Mouse (Mus musculus) bone marrow, adult 2 months (tissue): ENCODE results near the gene Kdm4a. TPM values are rescaled to one million over a fixed set of nuclear protein-coding genes. Genes with fewer than 3 reads are reported as not detected.

Experiments used
- H3K27ac ChIP-seq: fragments of 200-500 bp; 2 replicates; pipeline ENCODE4 v1.5.1; 2012; ENCODE audit warnings: low read depth, mild to moderate bottlenecking, control low read depth, inconsistent platforms, low read length; ENCODE audit not compliant: control insufficient read depth, poor library complexity, insufficient read depth
- H3K4me1 ChIP-seq: fragments of 200-500 bp; 2 replicates; pipeline ENCODE4 v1.6.1; 2011; ENCODE audit warnings: low read length; ENCODE audit not compliant: control insufficient read depth, insufficient read depth
- H3K4me3 ChIP-seq: fragments of 200-500 bp; replicated peaks from 2 replicates; pipeline ENCODE3; 2011; ENCODE audit warnings: mild to moderate bottlenecking, low read depth, low read length, control low read depth; ENCODE audit not compliant: control insufficient read depth
- CTCF ChIP-seq: fragments of 200-500 bp; IDR thresholded peaks from 2 replicates; pipeline ENCODE4 v1.5.1; 2011; ENCODE audit warnings: low read length, control low read depth; ENCODE audit not compliant: control insufficient read depth, insufficient read depth
- POLR2A ChIP-seq: fragments of 200-500 bp; IDR thresholded peaks from 2 replicates; pipeline ENCODE4 v1.6.1; 2011; ENCODE audit warnings: low read depth, mild to moderate bottlenecking, control low read depth, low read length, borderline replicate concordance; ENCODE audit not compliant: control insufficient read depth
- WGBS: fragments of 180-500 bp; shearing (Covaris S2); methylation state at CpG from one replicate; pipeline ENCODE4 v1.1.7; 2018; 5-methylcytosine and 5-hydroxymethylcytosine counted together
- polyA plus RNA-seq: library from polyadenylated mRNA; stranded (reverse); fragments of >200 nt; gene quantifications from 2 replicates; pipeline ENCODE4 v1.2.4, GENCODE M21; 2011; ENCODE audit warnings: low replicate concordance; ENCODE audit not compliant: missing spikeins, insufficient read depth, insufficient read length

Kdm4a gene
- polyA plus RNA-seq, 1 experiment: 36.5 TPM

- Histone ChIP-seq H3K4me3 (no peak overlapping the region), H3K4me1 (no peaks in the 10 kb centered on the region; the same call in 1 of the 2 replicates), H3K27ac (no peak overlapping the region)
- WGBS: 87% methylated on average over 16 of the region's 16 CpGs
- TF ChIP-seq POLR2A (no peak), CTCF (no peak)
Observed at GRCm38 (mm10) chr4:118137857-118138256, 42.0 kb downstream of the Kdm4a start.

GRCm38 (mm10) chr4:118137311-118137710, 42.5 kb downstream of the Kdm4a start:
- TF ChIP-seq CTCF (no peak), POLR2A (no peak)
- WGBS: 97% methylated on average over 10 of the region's 10 CpGs
- Histone ChIP-seq H3K27ac (no peak overlapping the region), H3K4me1 (no peaks in the 10 kb centered on the region; the same call in 1 of the 2 replicates), H3K4me3 (no peak overlapping the region)

DNA sequence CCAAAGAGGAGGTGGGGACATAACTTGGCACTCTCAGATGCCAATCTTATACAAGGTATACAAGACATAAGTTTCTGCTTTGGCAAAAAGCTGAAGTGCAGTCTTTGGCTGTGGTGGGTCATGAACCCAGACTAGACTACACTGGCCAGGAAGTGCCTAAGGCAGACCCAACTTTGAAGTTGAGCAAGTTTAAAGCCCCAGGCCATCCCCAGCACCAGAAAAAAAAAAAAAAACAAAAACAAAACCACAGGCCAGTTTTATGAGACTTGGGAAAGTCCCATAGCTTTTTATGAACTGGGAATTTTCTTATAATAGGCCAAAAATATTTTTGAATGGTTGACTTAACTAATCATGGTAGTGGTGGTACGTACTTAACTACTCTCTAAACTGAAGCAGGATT, 44.4 kb downstream of the Kdm4a start:
- WGBS: 88% methylated on average over 1 of the region's 1 CpGs
- Histone ChIP-seq H3K4me1 (no peaks in the 10 kb centered on the region; the same call in 1 of the 2 replicates), H3K4me3 (no peak overlapping the region), H3K27ac (no peak overlapping the region)
- TF ChIP-seq CTCF (no peak), POLR2A (no peak)

- Histone ChIP-seq H3K4me3 (peak within 1 kb of the TSS; percentile 82), H3K4me1 (no peaks in the 10 kb centered on the region; the same call in 1 of the 2 replicates), H3K27ac (peak within 1 kb of the TSS; percentile 76)
- under 1% methylated on average over 81 of the region's 84 CpGs for WGBS
- TF ChIP-seq POLR2A (peak; percentile 49; the same call in 1 of the 2 replicates), CTCF (no peak)
Observed at GRCm38 (mm10) chr4:118134485-118135365, 45.1 kb downstream of the Kdm4a start, which contains the start of gene St3gal3. TSS of gene St3gal3 (minus strand) at chr4:118134914.

GRCm38 (mm10) chr4:118131329-118131728, 48.5 kb downstream of the Kdm4a start:
- 82% methylated on average over 5 of the region's 5 CpGs for WGBS
- Histone ChIP-seq H3K4me3 (no peak overlapping the region), H3K4me1 (no peaks in the 10 kb centered on the region; the same call in 1 of the 2 replicates), H3K27ac (no peak overlapping the region)
- TF ChIP-seq POLR2A (no peak), CTCF (no peak)

- 80% methylated on average over 14 of the region's 14 CpGs for WGBS
- Histone ChIP-seq H3K27ac (no peak overlapping the region), H3K4me3 (no peak overlapping the region), H3K4me1 (no peaks in the 10 kb centered on the region; the same call in 1 of the 2 replicates)
- TF ChIP-seq CTCF (no peak), POLR2A (no peak)
Observed at GRCm38 (mm10) chr4:118123030-118123704, 56.7 kb downstream of the Kdm4a start.

DNA sequence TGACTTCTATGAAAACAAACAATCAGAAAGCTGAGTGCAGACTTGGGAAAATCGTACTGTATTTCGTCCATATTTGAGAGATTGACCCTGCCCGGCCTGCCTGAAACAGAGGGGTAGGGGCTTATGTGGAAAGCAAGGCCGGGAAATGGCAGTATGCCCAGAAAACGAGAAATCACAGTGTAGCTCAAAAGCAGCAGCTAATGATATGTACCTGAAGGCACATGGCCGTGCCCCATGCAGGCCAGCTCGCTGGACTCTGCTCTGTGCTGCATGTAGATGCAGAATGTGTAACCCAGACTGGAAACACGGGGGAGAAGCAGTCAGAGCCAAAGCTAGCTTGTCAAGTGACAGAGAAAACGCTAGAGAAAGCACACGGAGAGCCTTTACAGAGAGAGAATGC, 57.8 kb downstream of the Kdm4a start:
- 84% methylated on average over 10 of the region's 10 CpGs for WGBS
- H3K4me1 ChIP-seq: no peaks in the 10 kb centered on the region; the same call in 1 of the 2 replicates
- TF ChIP-seq POLR2A: no peak
- no peak for TF ChIP-seq CTCF
- H3K4me3 ChIP-seq: no peak overlapping the region
- no peak overlapping the region for H3K27ac ChIP-seq

- TF ChIP-seq POLR2A: no peak
- TF ChIP-seq CTCF: no peak
- no peak overlapping the region for H3K4me3 ChIP-seq
- H3K27ac ChIP-seq: no peak overlapping the region
- H3K4me1 ChIP-seq: no peaks in the 10 kb centered on the region; the same call in 1 of the 2 replicates
- 83% methylated on average over 10 of the region's 10 CpGs for WGBS
Observed at GRCm38 (mm10) chr4:118117565-118117964, 62.3 kb downstream of the Kdm4a start.
